ENCODE assay signal across 19 mouse cellular contexts in the genomic region with DNA sequence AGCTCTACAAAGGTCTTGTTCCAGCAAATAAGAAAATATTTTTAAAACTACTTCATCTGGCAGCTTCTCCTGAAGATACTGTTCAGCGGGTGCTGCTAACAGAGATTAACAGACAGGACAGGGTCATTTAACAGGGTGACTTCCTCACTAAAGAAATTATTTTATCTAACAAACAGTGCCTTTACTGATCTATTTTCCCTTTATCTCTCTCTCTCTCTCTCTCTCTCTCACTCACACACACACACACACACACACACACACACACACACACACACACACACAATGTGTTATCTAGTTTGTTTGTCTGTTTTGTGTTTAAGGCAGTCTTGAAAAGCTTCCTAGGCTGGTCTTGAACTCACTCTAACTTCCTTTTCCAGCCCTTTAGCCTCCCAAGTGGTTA. TPM values are rescaled to one million over a fixed set of nuclear protein-coding genes. Genes with fewer than 3 reads are reported as not detected.
DNase-seq lines count a peak whose midpoint lies in the region; ATAC-seq and TF ChIP-seq lines count a peak whose summit lies in the region.
"Had no signal": no experiment of that assay in that cellular context is flagged by ENCODE, and none has a peak within 500 bp of the region (broad histone marks: within the 10 kb centered on the region; RNA-seq: fewer than 3 reads in every experiment).

No protein-coding gene starts in this region.

- no peak for DNase-seq in testis, postnatal 10 days (ENCODE audit: low spot score)
- peak; percentile 77 for DNase-seq in MEL (ENCODE audit: low read depth, low spot score)
- DNase-seq in cerebellum, postnatal 14 days = no peak
- DNase-seq: adrenal gland, adult 2 months; adrenal gland, postnatal 10 days; adrenal gland, postnatal 25 days; cerebellum, adult 11 months; cerebellum, adult 18-20 months; cerebellum, adult 8-10 months; cerebellum, adult 9-11 months; cerebellum, postnatal 25 days; forebrain, postnatal 0 days had no signal

- TF ChIP-seq EP300 in MEL (IDR thresholded peaks at IDR 0.05; ENCODE audit: low read depth in 1 of 2, low read length in 2 of 2) = peak; percentile 78 to 81

- H3K4me1 ChIP-seq in testis, adult 2 months (ENCODE audit: control insufficient read depth, insufficient read depth, low read length) = no peaks in the 10 kb centered on the region
- H3K4me1 ChIP-seq in MEL (ENCODE audit: control insufficient read depth in 1 of 2, insufficient read depth in 2 of 2, low read length in 2 of 2) = peaks cover 2 to 10% of the 10 kb centered on the region in 2 experiments; a peak in 3 of 4 replicates
- peaks cover 2% of the 10 kb centered on the region; the same call in 1 of the 2 replicates for H3K4me1 ChIP-seq in liver, embryonic 12.5 days
- H3K4me1 ChIP-seq: embryonic facial prominence, embryonic 10.5 days had no signal

- TF ChIP-seq CTCF in testis, adult 2 months (IDR thresholded peaks at IDR 0.05; ENCODE audit: control insufficient read depth, insufficient read depth, insufficient replicate concordance, low read depth, low read length) = no peak
- TF ChIP-seq CTCF in MEL (IDR thresholded peaks at IDR 0.05 in 2 of 3, conservative IDR thresholded peaks at IDR 0.05 in 1 of 3; ENCODE audit: control insufficient read depth in 1 of 3, insufficient read depth in 1 of 3, low read depth in 2 of 3, low read length in 3 of 3, poor library complexity in 1 of 3, severe bottlenecking in 1 of 3) = no peak

- no peak overlapping the region for H3K27ac ChIP-seq in testis, adult 2 months (ENCODE audit: control insufficient read depth, insufficient read depth, low read depth, low read length)
- peak overlapping the region; percentile 57 for H3K27ac ChIP-seq in MEL (ENCODE audit: control insufficient read depth, low read depth, low read length)
- H3K27ac ChIP-seq in liver, embryonic 12.5 days = no peak overlapping the region
- H3K27ac ChIP-seq: embryonic facial prominence, embryonic 10.5 days; embryonic facial prominence, embryonic 12.5 days; forebrain, embryonic 13.5 days; forebrain, embryonic 15.5 days had no signal

- H3K79me2 ChIP-seq in MEL (ENCODE audit: control insufficient read depth, insufficient read depth, low read length, poor library complexity) = peaks cover 19% of the 10 kb centered on the region

- TF ChIP-seq POLR2A in testis, adult 2 months (IDR thresholded peaks at IDR 0.05; ENCODE audit: control insufficient read depth, low read depth, low read length) = no peak
- no peak for TF ChIP-seq POLR2A in MEL (IDR thresholded peaks at IDR 0.05; ENCODE audit: control insufficient read depth in 1 of 2, insufficient read depth in 1 of 2, low read depth in 1 of 2, low read length in 2 of 2, poor library complexity in 1 of 2)

- no peaks in the 10 kb centered on the region for H3K27me3 ChIP-seq in testis, adult 2 months (ENCODE audit: control insufficient read depth, insufficient read depth, low read length)
- no peaks in the 10 kb centered on the region for H3K27me3 ChIP-seq in MEL (ENCODE audit: control insufficient read depth in 1 of 2, insufficient read depth in 2 of 2, low read length in 2 of 2)
- no peaks in the 10 kb centered on the region for H3K27me3 ChIP-seq in liver, embryonic 12.5 days (replicated peaks)
- H3K27me3 ChIP-seq: embryonic facial prominence, embryonic 12.5 days; forebrain, embryonic 13.5 days; forebrain, embryonic 15.5 days had no signal

- no peaks in the 10 kb centered on the region for H3K9me3 ChIP-seq in MEL (replicated peaks; ENCODE audit: insufficient read depth, low read length)
- H3K9me3 ChIP-seq in liver, embryonic 12.5 days (replicated peaks) = no peaks in the 10 kb centered on the region
- H3K9me3 ChIP-seq: embryonic facial prominence, embryonic 10.5 days; embryonic facial prominence, embryonic 12.5 days; forebrain, embryonic 13.5 days; forebrain, embryonic 15.5 days had no signal

- WGBS in liver, embryonic 12.5 days (ENCODE audit: insufficient replicate concordance) = 68% methylated on average over 1 of the region's 1 CpGs

- peak; percentile 63 for ATAC-seq in megakaryocyte-erythroid progenitor cell, adult 5-6 weeks (replicated peaks; ENCODE audit: low FRiP score, low TSS enrichment, poor library complexity, severe bottlenecking)
- no peak for ATAC-seq in liver, embryonic 12.5 days
- ATAC-seq: forebrain, embryonic 13.5 days; forebrain, embryonic 15.5 days; forebrain, postnatal 0 days had no signal

- H3K36me3 ChIP-seq in testis, adult 2 months (ENCODE audit: control insufficient read depth, insufficient read depth, low read length) = no peaks in the 10 kb centered on the region; the same call in 1 of the 2 replicates
- H3K36me3 ChIP-seq in MEL (ENCODE audit: control insufficient read depth in 1 of 2, insufficient read depth in 2 of 2, low read length in 2 of 2) = peaks cover 17 to 22% of the 10 kb centered on the region in 2 experiments
- peaks cover 57% of the 10 kb centered on the region for H3K36me3 ChIP-seq in liver, embryonic 12.5 days

- no peak for TF ChIP-seq RAD21 in MEL (IDR thresholded peaks at IDR 0.05; ENCODE audit: low read depth, low read length)

- no peak overlapping the region for H3K4me2 ChIP-seq in liver, embryonic 12.5 days
- H3K4me2 ChIP-seq: embryonic facial prominence, embryonic 12.5 days; forebrain, embryonic 13.5 days; forebrain, embryonic 15.5 days had no signal

- no peak overlapping the region for H3K9ac ChIP-seq in MEL (ENCODE audit: control insufficient read depth, low read depth, low read length, poor library complexity, severe bottlenecking)
- H3K9ac ChIP-seq in liver, embryonic 12.5 days = no peak overlapping the region
- H3K9ac ChIP-seq: embryonic facial prominence, embryonic 12.5 days; forebrain, embryonic 13.5 days; forebrain, embryonic 15.5 days; forebrain, postnatal 0 days had no signal

- H3K4me3 ChIP-seq in testis, adult 2 months (ENCODE audit: control insufficient read depth, low read depth, low read length) = peak overlapping the region; percentile 58
- H3K4me3 ChIP-seq in MEL (ENCODE audit: control insufficient read depth in 1 of 2, insufficient read depth in 1 of 2, low read depth in 2 of 2, low read length in 2 of 2) = no peak overlapping the region
- no peak overlapping the region for H3K4me3 ChIP-seq in liver, embryonic 12.5 days
- H3K4me3 ChIP-seq: embryonic facial prominence, embryonic 10.5 days; embryonic facial prominence, embryonic 12.5 days; forebrain, embryonic 13.5 days; forebrain, embryonic 15.5 days had no signal

TF ChIP-seq in MEL, 35 proteins besides CTCF, POLR2A, EP300 and RAD21 (continues in another document):
- 0 out of 2 replicates have a peak, but pooled peaks have one; percentile 62 for TF ChIP-seq MXI1 (IDR thresholded peaks at IDR 0.05; ENCODE audit: low read depth, low read length)
- TF ChIP-seq ZNF384 (IDR thresholded peaks at IDR 0.05; ENCODE audit: low read depth, low read length) = no peak
- no peak for TF ChIP-seq ZKSCAN1 (IDR thresholded peaks at IDR 0.05; ENCODE audit: low read depth, low read length)
- no peak for TF ChIP-seq ZC3H11A (IDR thresholded peaks at IDR 0.05; ENCODE audit: low read depth, low read length)
- no peak for TF ChIP-seq JUND (IDR thresholded peaks at IDR 0.05; ENCODE audit: low read depth, low read length)
- peak; percentile 66; the same call in 1 of the 2 replicates for TF ChIP-seq SIN3A (IDR thresholded peaks at IDR 0.05; ENCODE audit: low read length)
- TF ChIP-seq SMC3 (IDR thresholded peaks at IDR 0.05; ENCODE audit: low read depth, low read length) = no peak
- no peak for TF ChIP-seq MYC (IDR thresholded peaks at IDR 0.05; ENCODE audit: low read depth, low read length)
- TF ChIP-seq MAX (IDR thresholded peaks at IDR 0.05; ENCODE audit: low read length) = no peak
- no peak for TF ChIP-seq MAZ (IDR thresholded peaks at IDR 0.05; ENCODE audit: low read depth, low read length)
- no peak for TF ChIP-seq GABPA (IDR thresholded peaks at IDR 0.05; ENCODE audit: low read depth, low read length)
- peak; percentile 31; the same call in 1 of the 2 replicates for TF ChIP-seq TAL1 (IDR thresholded peaks at IDR 0.05; ENCODE audit: low read length)
- no peak for TF ChIP-seq USF1 (IDR thresholded peaks at IDR 0.05; ENCODE audit: low read depth, low read length)
- no peak for TF ChIP-seq POLR2AphosphoS5 (IDR thresholded peaks at IDR 0.05; ENCODE audit: borderline replicate concordance, low read depth, low read length)
- no peak for TF ChIP-seq UBTF (IDR thresholded peaks at IDR 0.05; ENCODE audit: borderline replicate concordance, insufficient read depth, low read depth, low read length)
- TF ChIP-seq ZMIZ1 (IDR thresholded peaks at IDR 0.05; ENCODE audit: low read depth, low read length) = no peak
- no peak for TF ChIP-seq USF2 (IDR thresholded peaks at IDR 0.05; ENCODE audit: borderline replicate concordance in 1 of 2, insufficient read depth in 1 of 2, low read depth in 1 of 2, low read length in 2 of 2)
- no peak for TF ChIP-seq KAT2A (conservative IDR thresholded peaks at IDR 0.05; ENCODE audit: low read depth, low read length)
- no peak for TF ChIP-seq POLR2AphosphoS2 (IDR thresholded peaks at IDR 0.05; ENCODE audit: low read length)
- no peak for TF ChIP-seq CHD1 (IDR thresholded peaks at IDR 0.05; ENCODE audit: low read depth, low read length)
- TF ChIP-seq TBP (IDR thresholded peaks at IDR 0.05; ENCODE audit: low read depth, low read length) = no peak
- peak; percentile 79 for TF ChIP-seq GATA1 (IDR thresholded peaks at IDR 0.05; ENCODE audit: low read depth, low read length)
- no peak for TF ChIP-seq E2F4 (IDR thresholded peaks at IDR 0.05; ENCODE audit: borderline replicate concordance, low read depth, low read length)
- TF ChIP-seq CHD2 (IDR thresholded peaks at IDR 0.05; ENCODE audit: low read length) = no peak

RNA-seq across cellular contexts. Expression of gene Msh6, which starts 39.6 kb away (rescaled TPM):
- polyA plus RNA-seq in testis, adult 2 months (2012; rRNA removed) = 3.9 and 4.9 TPM in 2 replicates
- total RNA-seq in MEL (2012; rRNA removed) = 118 and 126 TPM in 2 replicates
- polyA plus RNA-seq in MEL (2012; ENCODE audit: insufficient read depth in 1 of 2, insufficient read length in 2 of 2, low read depth in 1 of 2, low replicate concordance in 2 of 2, missing spikeins in 1 of 2) = 100 to 1,000 TPM; 144 to 167 TPM
- total RNA-seq in megakaryocyte-erythroid progenitor cell, adult 5-6 weeks (2014; fragmentation: Nextera tagmentation) = 75.4 and 77.6 TPM in 2 replicates
- 138 and 149 TPM in 2 replicates for total RNA-seq in megakaryocyte-erythroid progenitor cell, adult 5-6 weeks (2017)
- polyA plus RNA-seq in liver, embryonic 12.5 days (2016; fragmentation: Nextera tagmentation; extraction: Ambion mirVana) = 52.0 and 52.4 TPM in 2 replicates

RNA-seq across cellular contexts. Expression of gene Fbxo11, which starts 50.6 kb away (rescaled TPM):
- polyA plus RNA-seq in testis, adult 2 months (2012; rRNA removed) = 7.9 and 8.6 TPM in 2 replicates
- total RNA-seq in MEL (2012; rRNA removed) = 9.4 and 14.1 TPM in 2 replicates
- polyA plus RNA-seq in MEL (2012; ENCODE audit: insufficient read depth in 1 of 2, insufficient read length in 2 of 2, low read depth in 1 of 2, low replicate concordance in 2 of 2, missing spikeins in 1 of 2) = 10 to 100 TPM; 17.5 to 91.4 TPM
- 16.9 and 21.7 TPM in 2 replicates for total RNA-seq in megakaryocyte-erythroid progenitor cell, adult 5-6 weeks (2014; fragmentation: Nextera tagmentation)
- total RNA-seq in megakaryocyte-erythroid progenitor cell, adult 5-6 weeks (2017) = 21.2 and 24.3 TPM in 2 replicates
- polyA plus RNA-seq in liver, embryonic 12.5 days (2016; fragmentation: Nextera tagmentation; extraction: Ambion mirVana) = 6.2 and 7.0 TPM in 2 replicates
